22 mouse cellular contexts compared by ENCODE assay signal in the genomic region with DNA sequence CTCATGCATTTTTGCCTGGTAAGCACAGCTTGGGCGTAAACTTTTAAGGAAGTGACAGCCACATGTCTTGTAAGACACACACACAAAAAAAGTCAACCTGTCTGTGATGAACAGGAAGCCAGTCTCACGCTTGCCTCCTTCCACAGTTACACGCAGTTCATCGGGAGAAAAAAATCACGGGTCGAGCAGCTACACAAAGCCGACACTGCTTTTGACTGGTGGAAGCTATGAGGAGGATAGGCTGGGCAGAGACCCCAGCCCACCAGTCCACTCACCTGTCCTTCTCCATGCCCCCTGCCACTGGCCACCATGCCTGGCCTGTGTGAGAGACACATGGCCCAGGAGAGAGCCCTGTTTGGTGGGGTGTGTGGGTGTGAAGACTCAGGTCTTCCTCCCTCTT.
DNase-seq lines count a peak whose midpoint lies in the region; ATAC-seq and TF ChIP-seq lines count a peak whose summit lies in the region.
"Had no signal": no experiment of that assay in that cellular context is flagged by ENCODE, and none has a peak within 500 bp of the region (broad histone marks: within the 10 kb centered on the region; RNA-seq: fewer than 3 reads in every experiment).

No protein-coding gene starts in this region.

- H3K9ac ChIP-seq in hindbrain, embryonic 14.5 days = no peak overlapping the region
- H3K9ac ChIP-seq: forebrain, postnatal 0 days; kidney, embryonic 15.5 days; limb, embryonic 12.5 days had no signal

- peak; percentile 45 for DNase-seq in thymus, adult 2 months
- no peak for DNase-seq in thymus, adult 18-20 months
- peak; percentile 62 for DNase-seq in induced T-regulatory cell, adult 2 months (ENCODE audit: low read depth)
- DNase-seq in thymus, postnatal 4 days = peak; percentile 54
- DNase-seq in hindbrain, embryonic 14.5 days (ENCODE audit: low spot score) = no peak
- DNase-seq in spleen, adult 18-20 months = no peak
- DNase-seq in right cerebral cortex, postnatal 4 days = no peak
- DNase-seq: adrenal gland, postnatal 25 days; cerebellum, adult 11-12 months; cerebellum, postnatal 14 days; forebrain, postnatal 0 days; gastrocnemius, postnatal 25 days; heart, postnatal 4 days; lung, adult 18-20 months; lung, postnatal 10 days; right cerebral cortex, postnatal 14 days had no signal

- no peak for TF ChIP-seq CTCF in thymus, adult 2 months (IDR thresholded peaks at IDR 0.05; ENCODE audit: borderline replicate concordance, control insufficient read depth, extremely low read depth, insufficient read depth, low read length, poor library complexity)

- H3K27me3 ChIP-seq in thymus, adult 2 months (ENCODE audit: control insufficient read depth, insufficient read depth, low read length) = no peaks in the 10 kb centered on the region
- H3K27me3 ChIP-seq in hindbrain, embryonic 14.5 days (ENCODE audit: control insufficient read depth, insufficient read depth, low read length) = no peaks in the 10 kb centered on the region
- H3K27me3 ChIP-seq: kidney, embryonic 15.5 days; limb, embryonic 12.5 days had no signal

- ATAC-seq in neutrophil, adult 5-6 weeks (ENCODE audit: extremely low read depth, insufficient number of reproducible peaks, low FRiP score, poor library complexity, severe bottlenecking) = 0 out of 2 replicates have a peak, but pooled peaks have one; percentile 27
- ATAC-seq in hindbrain, embryonic 14.5 days (ENCODE audit: low FRiP score) = no peak
- ATAC-seq: forebrain, postnatal 0 days; hindbrain, embryonic 16.5 days had no signal

- H3K9me3 ChIP-seq in hindbrain, embryonic 14.5 days (ENCODE audit: control insufficient read depth, low read length) = 0 out of 2 replicates have a peak, but pooled peaks cover 3% of the 10 kb centered on the region
- H3K9me3 ChIP-seq: kidney, embryonic 15.5 days had no signal

- TF ChIP-seq POLR2A in thymus, adult 2 months (IDR thresholded peaks at IDR 0.05; ENCODE audit: control insufficient read depth, extremely low read depth, insufficient read depth, low read length, poor library complexity) = no peak

- peaks cover 62% of the 10 kb centered on the region for H3K4me1 ChIP-seq in thymus, adult 2 months (replicated peaks; ENCODE audit: control insufficient read depth, insufficient read depth, low read length)
- peaks cover 11% of the 10 kb centered on the region for H3K4me1 ChIP-seq in hindbrain, embryonic 14.5 days (replicated peaks; ENCODE audit: control insufficient read depth, insufficient read depth, low read length)

- H3K4me3 ChIP-seq in thymus, adult 2 months (ENCODE audit: control insufficient read depth, insufficient read depth, low read length) = no peak overlapping the region
- no peak overlapping the region for H3K4me3 ChIP-seq in hindbrain, embryonic 14.5 days (replicated peaks; ENCODE audit: low read length)
- H3K4me3 ChIP-seq: kidney, embryonic 15.5 days; limb, embryonic 12.5 days had no signal

- H3K27ac ChIP-seq in thymus, adult 2 months (ENCODE audit: control insufficient read depth, insufficient read depth, low read length) = peak overlapping the region; percentile 77
- H3K27ac ChIP-seq in hindbrain, embryonic 14.5 days = no peak overlapping the region
- H3K27ac ChIP-seq: kidney, embryonic 15.5 days; limb, embryonic 12.5 days had no signal

- no peak overlapping the region for H3K4me2 ChIP-seq in hindbrain, embryonic 14.5 days (replicated peaks)
- H3K4me2 ChIP-seq: kidney, embryonic 15.5 days; limb, embryonic 12.5 days; liver, embryonic 11.5 days; midbrain, embryonic 11.5 days had no signal

- 8% methylated on average over 7 of the region's 7 CpGs for WGBS in thymus, adult 2 months
- 91% methylated on average over 7 of the region's 7 CpGs for WGBS in hindbrain, embryonic 14.5 days

- no peaks in the 10 kb centered on the region for H3K36me3 ChIP-seq in thymus, adult 2 months (ENCODE audit: control insufficient read depth, insufficient read depth, low read length)
- no peaks in the 10 kb centered on the region for H3K36me3 ChIP-seq in hindbrain, embryonic 14.5 days (replicated peaks; ENCODE audit: control insufficient read depth, insufficient read depth)
- H3K36me3 ChIP-seq: kidney, embryonic 15.5 days; limb, embryonic 12.5 days had no signal

Comparison
In these comparisons a context has a peak if more than half of its experiments do, and no peak if none do; other contexts are left out.
1. DNase-seq: peak in thymus, adult 2 months (single experiment), induced T-regulatory cell, adult 2 months (single experiment) and thymus, postnatal 4 days (single experiment); none in thymus, adult 18-20 months (0 of 2), hindbrain, embryonic 14.5 days (single experiment), spleen, adult 18-20 months (0 of 2) and right cerebral cortex, postnatal 4 days (single experiment).